Mouse (Mus musculus) brain, embryonic 14.5 days (tissue): ENCODE measurements around the gene Zfp82. TPM values are rescaled to one million over a fixed set of nuclear protein-coding genes. Genes with fewer than 3 reads are reported as not detected.
A peak's percentile ranks its signal among the peaks of the same experiment; 100 is the strongest.

Source experiments
- DNase-seq: peaks from one replicate; pipeline ENCODE4 v3.0.0-alpha.2; 2011; ENCODE audit warnings: low read depth
- CTCF ChIP-seq: fragments of 200-500 bp; IDR thresholded peaks from 2 replicates; pipeline ENCODE4 v1.5.1; 2012; ENCODE audit warnings: inconsistent platforms, mild to moderate bottlenecking, moderate library complexity, borderline replicate concordance; ENCODE audit not compliant: insufficient read depth, insufficient read length; ENCODE audit errors: extremely low read depth
- POLR2A ChIP-seq: fragments of 200-500 bp; IDR thresholded peaks from 2 replicates; pipeline ENCODE4 v1.6.1; 2012; ENCODE audit warnings: mild to moderate bottlenecking, inconsistent platforms, borderline replicate concordance; ENCODE audit not compliant: poor library complexity, insufficient read depth, insufficient read length, severe bottlenecking; ENCODE audit errors: extremely low read depth
- polyA plus RNA-seq: library from polyadenylated mRNA; depleted of rRNA; stranded (reverse); fragments of >200 nt; gene quantifications from 2 replicates; pipeline ENCODE4 v1.2.3, GENCODE M21; 2012

The Zfp82 gene
- polyA plus RNA-seq, 1 experiment: 4.9 TPM

DNA sequence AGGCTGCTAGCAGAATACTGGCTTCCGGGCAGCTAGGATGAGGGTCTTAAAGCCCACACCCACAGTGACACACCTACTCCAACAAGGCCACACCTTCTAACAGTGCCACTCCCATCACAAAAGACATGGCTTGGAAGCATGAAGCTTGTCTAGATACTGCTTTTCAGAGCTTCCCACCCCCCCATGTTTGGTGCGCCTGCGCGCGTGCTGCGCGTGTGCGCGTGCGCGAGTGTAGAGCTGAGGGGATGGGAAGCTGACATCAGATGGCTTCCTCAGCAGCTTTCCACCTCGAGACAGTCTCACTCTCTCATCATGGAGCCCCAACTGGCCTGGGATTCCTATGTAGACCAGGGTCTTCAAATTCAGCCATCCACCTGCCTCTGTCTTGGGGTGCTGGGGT, 38.4 kb downstream of the Zfp82 start:
- TF ChIP-seq POLR2A (no peak), CTCF (no peak)
- DNase-seq: no peak

DNA sequence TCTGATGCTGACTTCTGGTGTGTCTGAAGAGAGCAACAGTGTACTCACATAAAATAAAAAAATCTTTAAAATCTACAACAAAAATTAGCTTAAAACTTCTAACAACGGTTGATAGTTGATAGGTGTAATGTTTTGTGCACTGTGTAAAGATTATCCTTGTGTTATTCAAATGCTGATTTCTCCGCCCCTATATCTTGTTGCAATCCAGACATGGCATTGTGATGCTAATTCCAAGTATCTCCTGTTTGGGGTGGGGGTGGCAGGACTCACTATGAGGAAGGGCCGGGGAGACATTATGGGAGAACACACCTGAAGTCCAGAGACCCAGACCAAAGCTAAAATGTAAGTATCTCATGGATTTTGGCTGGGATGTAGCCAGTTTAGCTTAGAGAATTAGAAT, 41.3 kb downstream of the Zfp82 start:
- no peak for DNase-seq
- TF ChIP-seq CTCF: no peak
- no peak for TF ChIP-seq POLR2A

DNA sequence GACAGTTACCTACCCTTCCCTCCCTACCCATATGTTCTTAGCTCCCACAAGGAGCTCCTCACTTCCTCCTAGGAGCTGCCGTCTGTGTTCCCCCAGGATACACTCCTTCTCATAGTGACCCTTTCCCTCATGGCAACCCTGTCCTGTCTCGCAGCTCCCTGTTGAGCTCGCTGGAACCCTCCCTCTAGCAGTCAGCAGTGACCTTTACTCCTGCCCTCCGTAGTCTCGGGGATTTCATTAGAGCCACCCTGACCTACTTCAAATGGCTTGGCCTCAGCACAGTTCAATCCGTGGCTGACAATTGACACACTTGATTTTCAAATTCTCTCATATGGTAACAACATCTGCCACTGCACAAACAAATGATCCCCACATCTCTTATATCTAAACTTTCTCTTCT, 42.0 kb downstream of the Zfp82 start:
- no peak for TF ChIP-seq POLR2A
- no peak for TF ChIP-seq CTCF
- DNase-seq: no peak

DNA sequence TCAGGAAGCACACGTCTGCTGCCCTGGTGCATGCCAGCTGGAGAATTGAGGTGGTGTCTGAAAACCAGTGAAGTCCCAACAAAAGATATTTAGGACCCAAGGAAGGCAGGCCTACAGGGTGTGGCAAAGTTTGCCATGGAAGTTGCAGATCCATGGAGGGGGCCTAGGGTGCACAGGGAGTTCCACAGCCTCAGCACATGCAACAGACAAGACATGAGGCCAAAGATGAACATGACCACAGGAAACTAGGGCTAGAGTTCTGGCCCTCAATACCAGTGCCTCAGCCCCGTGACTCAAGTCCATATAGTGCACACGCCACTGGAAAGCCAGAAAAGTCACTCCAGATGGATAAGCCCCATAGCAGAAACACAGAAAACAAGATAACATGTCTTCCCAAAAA, 44.1 kb downstream of the Zfp82 start:
- no peak for TF ChIP-seq CTCF
- TF ChIP-seq POLR2A: no peak
- no peak for DNase-seq

DNA sequence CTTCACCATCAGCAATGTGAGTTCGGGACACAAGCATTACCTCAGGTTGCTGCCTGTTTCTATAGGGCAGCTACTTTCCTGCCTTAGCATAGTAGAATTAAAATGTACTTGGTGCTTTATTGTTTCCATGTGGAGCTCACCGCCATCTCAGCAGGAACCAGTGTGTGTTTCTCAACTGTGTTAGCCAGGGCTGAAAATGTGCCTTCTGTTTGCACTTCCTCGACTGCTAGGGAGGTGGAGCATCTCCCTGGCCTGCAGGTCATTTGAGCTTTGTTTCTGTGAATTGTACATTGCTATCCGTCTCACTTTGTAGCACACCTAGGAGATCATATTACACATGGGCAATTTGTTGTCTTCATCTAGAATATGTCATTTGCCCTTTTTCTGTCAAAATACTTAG, 45.4 kb downstream of the Zfp82 start:
- no peak for DNase-seq
- TF ChIP-seq POLR2A (no peak), CTCF (no peak)

DNA sequence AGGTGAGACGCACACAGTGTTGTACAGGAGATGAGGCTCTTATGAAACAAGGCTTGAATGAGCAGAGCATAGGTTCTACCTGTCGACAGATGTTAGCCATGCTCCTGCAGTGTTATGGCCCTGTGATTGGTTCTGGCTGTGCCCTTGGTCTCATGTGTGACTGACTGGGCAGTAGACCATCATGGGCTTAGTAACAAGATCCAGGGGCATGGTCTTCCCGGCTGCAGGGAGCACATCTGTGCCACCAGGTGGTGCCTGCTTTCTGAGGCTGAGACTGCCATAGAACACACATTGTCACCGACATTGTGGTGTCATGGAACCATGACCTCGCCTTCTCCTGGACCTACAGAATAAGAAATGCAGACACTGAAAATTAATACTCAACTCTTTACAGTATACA, 47.3 kb downstream of the Zfp82 start:
- DNase-seq: no peak
- no peak for TF ChIP-seq CTCF
- no peak for TF ChIP-seq POLR2A

DNA sequence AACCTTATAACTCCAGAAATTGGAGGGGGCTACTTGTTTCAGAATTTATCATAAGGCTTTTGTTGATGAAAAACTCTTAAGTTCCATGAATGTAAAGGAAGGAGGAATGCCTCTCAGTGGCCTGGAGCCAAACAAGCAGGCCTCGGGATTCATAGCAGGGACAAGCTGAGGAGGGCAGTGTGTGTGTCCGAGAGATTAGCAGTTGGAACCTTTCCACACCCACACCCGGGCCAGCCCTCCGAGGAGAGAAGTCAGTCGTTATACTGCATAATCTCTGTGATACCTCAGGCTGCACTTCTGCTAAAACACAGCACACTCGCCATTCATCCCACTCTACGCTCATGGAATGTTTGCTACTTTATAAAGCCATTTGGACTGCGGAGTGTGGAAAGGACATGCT, 48.9 kb downstream of the Zfp82 start:
- DNase-seq: no peak
- no peak for TF ChIP-seq POLR2A
- TF ChIP-seq CTCF: no peak

DNA sequence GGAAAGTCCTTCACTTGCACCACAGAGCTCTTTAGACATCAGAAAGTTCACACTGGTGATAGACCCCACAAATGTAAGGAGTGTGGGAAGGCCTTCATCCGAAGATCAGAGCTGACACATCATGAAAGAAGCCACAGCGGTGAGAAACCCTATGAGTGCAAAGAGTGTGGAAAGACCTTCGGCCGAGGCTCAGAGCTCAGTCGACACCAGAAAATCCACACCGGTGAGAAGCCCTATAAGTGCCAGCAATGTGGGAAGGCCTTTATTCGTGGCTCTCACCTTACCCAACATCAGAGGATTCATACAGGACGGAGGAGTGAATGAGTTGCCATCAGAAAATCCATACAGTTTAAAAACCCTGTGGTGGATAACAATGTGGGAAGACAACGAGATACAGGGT, 49.4 kb downstream of the Zfp82 start:
- no peak for DNase-seq

DNA sequence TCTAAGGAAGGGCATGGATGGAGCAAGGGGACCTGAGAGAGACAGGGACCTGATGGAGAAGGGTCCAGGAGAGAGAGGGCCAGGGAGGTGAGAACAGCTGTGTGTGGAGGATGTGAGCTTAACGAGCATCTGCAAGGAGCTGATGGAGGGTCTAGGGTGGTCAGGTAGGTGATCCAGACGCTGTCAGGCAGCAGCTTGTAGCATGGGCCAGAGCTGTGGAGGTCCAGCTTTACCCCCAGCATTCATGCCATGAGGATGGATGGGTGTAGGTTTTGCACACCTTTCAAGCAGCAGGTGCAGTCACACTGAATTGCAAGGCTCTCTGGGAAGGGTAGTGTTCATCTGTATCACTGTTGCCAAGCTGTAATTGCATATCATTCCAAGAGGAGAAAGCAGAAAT, 53.2 kb downstream of the Zfp82 start:
- DNase-seq: no peak
- TF ChIP-seq CTCF (no peak), POLR2A (no peak)

More for the DNA sequence above, 49.4 kb downstream of the Zfp82 start:
- TF ChIP-seq CTCF (no peak), POLR2A (no peak)

DNA sequence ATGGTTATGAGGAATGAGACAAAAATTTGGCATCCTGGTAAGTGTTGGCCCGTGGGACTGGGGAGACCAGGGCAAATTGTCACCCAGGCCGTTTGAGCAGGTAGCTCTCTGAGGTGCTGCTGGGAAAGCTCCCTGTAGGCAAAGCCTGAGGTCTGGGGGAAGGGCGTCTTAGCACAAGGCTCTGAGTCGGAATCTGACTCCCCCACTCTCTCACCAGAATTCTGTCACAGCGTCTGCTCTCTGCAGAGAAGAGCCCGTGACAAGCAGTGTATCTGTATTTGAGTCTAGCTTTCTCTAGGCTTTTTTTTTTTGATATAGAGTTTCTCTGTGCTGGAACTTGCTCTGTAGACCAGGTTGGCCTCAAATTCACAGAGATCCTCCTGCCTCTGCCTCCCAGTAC, 55.5 kb downstream of the Zfp82 start:
- TF ChIP-seq CTCF (no peak), POLR2A (no peak)
- no peak for DNase-seq

DNA sequence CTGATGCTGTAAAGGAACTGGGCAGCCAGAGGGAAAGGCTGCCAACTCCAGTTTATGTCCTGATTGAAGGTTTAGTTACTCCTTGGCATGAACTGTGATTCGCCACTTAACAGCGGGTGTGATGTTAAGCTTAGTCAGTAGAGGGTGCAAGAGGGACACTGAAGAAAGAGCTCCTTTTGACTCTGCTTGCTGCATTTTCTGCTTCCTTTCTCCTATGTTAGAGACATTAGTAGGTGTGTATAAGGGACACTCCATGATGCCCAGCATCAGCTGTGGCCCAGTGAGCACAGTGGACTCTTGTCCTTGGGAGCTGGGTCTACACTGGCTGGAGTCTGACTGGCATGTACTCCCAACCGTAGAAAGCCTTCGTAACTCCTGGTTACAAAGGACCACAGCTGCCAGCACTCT, 59.7 kb downstream of the Zfp82 start:
- TF ChIP-seq CTCF: peak; percentile 72; the same call in 1 of the 2 replicates
- TF ChIP-seq POLR2A: no peak
- DNase-seq: peak; percentile 85

DNA sequence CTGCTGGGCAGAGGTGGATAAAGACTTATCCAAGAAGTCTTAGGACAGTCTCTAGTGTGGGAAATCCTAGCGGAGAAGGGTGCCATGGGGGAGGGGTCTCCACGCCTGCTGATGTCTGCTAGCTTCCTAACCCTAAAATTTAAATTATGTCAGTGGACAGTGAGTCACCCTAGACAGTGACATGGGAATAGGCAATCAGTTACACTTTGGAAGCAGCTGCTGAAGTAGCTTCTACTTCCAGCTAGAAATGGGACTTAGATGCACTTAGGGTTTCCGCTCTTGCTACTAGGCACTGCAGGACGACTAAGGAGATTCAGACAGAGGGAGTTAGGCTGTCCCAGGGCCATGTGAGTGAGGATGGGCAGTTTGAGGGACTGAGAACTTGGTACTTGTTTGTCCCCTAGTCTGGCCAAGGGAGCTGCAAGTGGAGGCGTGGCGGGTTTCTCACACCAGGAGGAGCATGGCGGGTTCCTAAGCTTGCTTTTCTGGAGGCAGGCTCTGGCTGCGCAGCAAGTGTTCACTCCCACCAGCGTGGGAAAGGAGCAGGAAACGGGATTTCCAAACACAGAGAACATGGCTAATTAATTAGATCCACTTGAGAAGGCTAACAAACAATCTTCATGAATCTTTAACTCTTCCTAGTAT, 62.0 kb downstream of the Zfp82 start:
- no peak for TF ChIP-seq POLR2A
- no peak for TF ChIP-seq CTCF
- DNase-seq: peak; percentile 12
